Mouse (Mus musculus) embryo, embryonic 11.5 days (tissue): ENCODE measurements around the gene Pdzd2.
"Not testable (repeated sequence)": the region's sequence is repeated elsewhere in the genome, so short reads cannot be mapped to it uniquely, and the experiment has no call there.

Experiments used
- DNase-seq: peaks from one replicate; pipeline ENCODE4 v3.0.0-alpha.2; 2012; ENCODE audit warnings: low read depth, low spot score

Pdzd2 gene

GRCm38 (mm10) chr15:12377800-12378199 is 361.9 kb downstream of the Pdzd2 start:
- no peak for DNase-seq

- DNase-seq = no peak
Observed at GRCm38 (mm10) chr15:12376491-12377069, 363.1 kb downstream of the Pdzd2 start.

GRCm38 (mm10) chr15:12375641-12376311 is 363.9 kb downstream of the Pdzd2 start:
- DNase-seq = peak; percentile 86

- no peak for DNase-seq
Observed at GRCm38 (mm10) chr15:12374916-12375315, 364.8 kb downstream of the Pdzd2 start.

- DNase-seq = no peak
Observed at GRCm38 (mm10) chr15:12373918-12374317, 365.8 kb downstream of the Pdzd2 start.

GRCm38 (mm10) chr15:12373496-12373895 is 366.2 kb downstream of the Pdzd2 start:
- DNase-seq = no peak

- peak; percentile 67 for DNase-seq
Observed at GRCm38 (mm10) chr15:12371183-12371582, 368.5 kb downstream of the Pdzd2 start.

GRCm38 (mm10) chr15:12370096-12370495 is 369.6 kb downstream of the Pdzd2 start:
- DNase-seq = no peak

GRCm38 (mm10) chr15:12368850-12369249 is 370.9 kb downstream of the Pdzd2 start:
- no peak for DNase-seq

GRCm38 (mm10) chr15:12368357-12368756 is 371.4 kb downstream of the Pdzd2 start:
- no peak for DNase-seq

- no peak for DNase-seq
Observed at GRCm38 (mm10) chr15:12367306-12368080, 372.2 kb downstream of the Pdzd2 start.

GRCm38 (mm10) chr15:12366580-12367305 is 373.0 kb downstream of the Pdzd2 start:
- not testable (repeated sequence) for DNase-seq

GRCm38 (mm10) chr15:12366072-12366469 is 373.7 kb downstream of the Pdzd2 start:
- DNase-seq = no peak

GRCm38 (mm10) chr15:12365416-12366071 is 374.2 kb downstream of the Pdzd2 start:
- DNase-seq = no peak

- DNase-seq = no peak
Observed at GRCm38 (mm10) chr15:12364096-12364495, 375.6 kb downstream of the Pdzd2 start.

- no peak for DNase-seq
Observed at GRCm38 (mm10) chr15:12362701-12363040, 377.1 kb downstream of the Pdzd2 start.

GRCm38 (mm10) chr15:12362001-12362700 is 377.6 kb downstream of the Pdzd2 start:
- DNase-seq = no peak

- DNase-seq = no peak
Observed at GRCm38 (mm10) chr15:12360519-12361212, 379.1 kb downstream of the Pdzd2 start.

- no peak for DNase-seq
Observed at GRCm38 (mm10) chr15:12358384-12358783, 381.3 kb downstream of the Pdzd2 start.

- no peak for DNase-seq
Observed at GRCm38 (mm10) chr15:12357459-12357858, 382.3 kb downstream of the Pdzd2 start.
